Mouse (Mus musculus): ENCODE measurements at regions not wholly inside any gene's neighbourhood (a gene's known extent, or its start where the extent isn't known, plus 50 kb on each side); places are given as distances from the start of the nearest gene placed in this dataset.

DNA sequence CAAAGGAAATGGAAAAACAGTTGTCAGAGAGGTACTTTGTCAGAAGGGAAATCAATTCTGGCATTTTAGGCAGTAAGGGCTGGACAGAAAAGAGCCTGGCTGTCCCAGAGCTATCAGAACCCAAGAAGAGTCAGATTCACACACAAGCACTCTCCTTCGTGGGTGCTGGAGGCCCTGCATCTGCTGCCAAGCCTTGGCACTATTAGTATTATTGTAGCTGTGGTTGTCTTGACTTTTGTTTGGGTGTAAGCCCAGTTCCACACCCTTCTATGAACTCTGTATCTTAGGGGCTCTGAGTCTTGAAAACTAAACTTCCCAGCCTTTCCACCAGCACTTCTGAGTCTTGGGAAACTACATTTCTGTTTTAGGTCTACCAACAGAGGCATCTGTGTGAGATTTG is 61.4 kb upstream of the Vav3 start:
- no peak for DNase-seq (ENCODE audit: extremely low read depth)
- Histone ChIP-seq H3K27ac (ENCODE audit: insufficient read depth, low read depth) (no peak overlapping the region), H3K36me3 (replicated peaks in 1 of 2; ENCODE audit: control insufficient read depth in 1 of 2, insufficient read depth in 1 of 2, low read length in 1 of 2) (no peaks in the 10 kb centered on the region), H3K9ac (ENCODE audit: insufficient read depth, low read depth) (no peak overlapping the region), H3K4me1 (ENCODE audit: control insufficient read depth in 1 of 2, insufficient read depth in 2 of 2) (no peaks in the 10 kb centered on the region), H3K79me2 (replicated peaks; ENCODE audit: control insufficient read depth, extremely low read depth, insufficient read depth, poor library complexity, severe bottlenecking) (no peaks in the 10 kb centered on the region), H3K27me3 (replicated peaks) (no peaks in the 10 kb centered on the region), H3K4me2 (ENCODE audit: insufficient read depth, low read depth, poor library complexity, severe bottlenecking) (no peak overlapping the region), H3K4me3 (replicated peaks in 1 of 3; ENCODE audit: low read depth in 2 of 3, low read length in 2 of 3, poor library complexity in 1 of 3) (no peak overlapping the region), H3K9me3 (replicated peaks; ENCODE audit: low read length) (no peaks in the 10 kb centered on the region)
- dilution Hi-C loops (cut with MboI; ENCODE audit: extremely low pct_ligation_motif_present, extremely low pct_unique_long_range_greater_than_20kb, low sequenced_read_pairs) (no loop called here), in situ Hi-C loops (cut with MboI; ENCODE audit: low pct_ligation_motif_present, low pct_unique_long_range_greater_than_20kb, low sequenced_read_pairs) (no loop called here)
- TF ChIP-seq KAT2A (IDR thresholded peaks at IDR 0.05; ENCODE audit: insufficient replicate concordance, low read length) (no peak), ZKSCAN1 (IDR thresholded peaks at IDR 0.05; ENCODE audit: borderline replicate concordance, low read depth, low read length) (no peak), IRF4 (IDR thresholded peaks at IDR 0.05; ENCODE audit: low read depth, low read length) (no peak), GABPA (IDR thresholded peaks at IDR 0.05; ENCODE audit: insufficient replicate concordance, low read depth, low read length) (no peak), UBTF (IDR thresholded peaks at IDR 0.05; ENCODE audit: low read depth, low read length) (no peak), ETS1 (conservative IDR thresholded peaks at IDR 0.05; ENCODE audit: low read depth, low read length) (no peak), JUN (IDR thresholded peaks at IDR 0.05; ENCODE audit: insufficient read depth, low read depth, low read length) (no peak), ZC3H11A (IDR thresholded peaks at IDR 0.05; ENCODE audit: low read depth, low read length) (no peak), MAZ (IDR thresholded peaks at IDR 0.05; ENCODE audit: low read depth, low read length) (no peak), ZNF384 (IDR thresholded peaks at IDR 0.05; ENCODE audit: low read depth, low read length) (no peak), TBP (conservative IDR thresholded peaks at IDR 0.05; ENCODE audit: low read depth, low read length) (no peak), EP300 (IDR thresholded peaks at IDR 0.05; ENCODE audit: low read length) (no peak), MXI1 (IDR thresholded peaks at IDR 0.05; ENCODE audit: low read depth, low read length) (no peak)

- H3K79me2 ChIP-seq (replicated peaks; ENCODE audit: control insufficient read depth, extremely low read depth, insufficient read depth, poor library complexity, severe bottlenecking), result no peaks in the 10 kb centered on the region
- no peak overlapping the region for H3K9ac ChIP-seq (ENCODE audit: insufficient read depth, low read depth)
- TF ChIP-seq USF2 (conservative IDR thresholded peaks at IDR 0.05; ENCODE audit: low read depth, low read length) (no peak), SIN3A (IDR thresholded peaks at IDR 0.05; ENCODE audit: low read length) (no peak)
- no peaks in the 10 kb centered on the region for H3K4me1 ChIP-seq (ENCODE audit: control insufficient read depth in 1 of 2, insufficient read depth in 2 of 2)
- H3K4me2 ChIP-seq (ENCODE audit: insufficient read depth, low read depth, poor library complexity, severe bottlenecking), result no peak overlapping the region
- no peaks in the 10 kb centered on the region for H3K36me3 ChIP-seq (replicated peaks in 1 of 2; ENCODE audit: control insufficient read depth in 1 of 2, insufficient read depth in 1 of 2, low read length in 1 of 2)
- in situ Hi-C loops (cut with MboI; ENCODE audit: low pct_ligation_motif_present, low pct_unique_long_range_greater_than_20kb, low sequenced_read_pairs) (no loop called here), dilution Hi-C loops (cut with MboI; ENCODE audit: extremely low pct_ligation_motif_present, extremely low pct_unique_long_range_greater_than_20kb, low sequenced_read_pairs) (no loop called here)
- no peaks in the 10 kb centered on the region for H3K9me3 ChIP-seq (replicated peaks; ENCODE audit: low read length)
- no peak overlapping the region for H3K27ac ChIP-seq (ENCODE audit: insufficient read depth, low read depth)
- H3K27me3 ChIP-seq (replicated peaks), result no peaks in the 10 kb centered on the region
- DNase-seq (ENCODE audit: extremely low read depth), result no peak
- no peak overlapping the region for H3K4me3 ChIP-seq (replicated peaks in 1 of 3; ENCODE audit: low read depth in 2 of 3, low read length in 2 of 3, poor library complexity in 1 of 3)
These were observed 53.9 kb upstream of the Vav3 start for GRCm38 (mm10) chr3:109286590-109286989.
